Mouse (Mus musculus) cortical plate, adult 2 months (tissue): ENCODE results near the gene Acp1.

Experiments
- CTCF ChIP-seq: fragments of 200-500 bp; IDR thresholded peaks from 2 replicates; pipeline ENCODE4 v1.5.1; 2011; ENCODE audit warnings: mild to moderate bottlenecking, control low read depth, low read length; ENCODE audit not compliant: insufficient read depth; ENCODE audit errors: extremely low read depth
- POLR2A ChIP-seq: fragments of 200-500 bp; IDR thresholded peaks from 2 replicates; pipeline ENCODE4 v1.6.1; 2011; ENCODE audit warnings: mild to moderate bottlenecking, low read length, control low read depth; ENCODE audit not compliant: insufficient read depth; ENCODE audit errors: extremely low read depth

DNA sequence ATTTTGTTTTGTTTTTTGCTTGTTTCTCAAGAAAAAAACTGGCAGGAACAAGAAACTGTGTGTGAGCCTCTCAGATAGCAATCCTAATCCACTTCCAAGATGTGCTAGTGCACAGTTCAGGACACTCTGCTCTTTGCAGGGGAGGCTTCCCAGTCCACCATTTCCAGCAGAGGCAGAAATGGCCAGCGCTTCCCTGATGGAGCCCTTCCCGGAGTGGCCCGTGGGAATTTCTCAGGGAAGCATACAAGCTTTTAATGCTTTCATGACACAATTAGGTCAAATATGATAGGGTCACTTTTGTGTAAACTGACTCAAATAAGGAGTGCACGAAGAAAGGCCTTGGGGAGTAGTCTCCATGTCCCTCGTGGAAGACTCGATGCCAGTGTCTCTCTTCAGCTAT lies 25.5 kb downstream of the Acp1 start:
- TF ChIP-seq CTCF (no peak), POLR2A (no peak)
